Mouse (Mus musculus) liver, adult 2 months (tissue): ENCODE measurements around the gene Nat8f1. TPM values are rescaled to one million over a fixed set of nuclear protein-coding genes. Genes with fewer than 3 reads are reported as not detected.
"Not testable (repeated sequence)": the region's sequence is repeated elsewhere in the genome, so short reads cannot be mapped to it uniquely, and the experiment has no call there.

Source experiments
- DNase-seq: peaks from one replicate; pipeline ENCODE4 v3.0.0-alpha.2; 2011; ENCODE audit warnings: low read depth, low spot score; ENCODE audit errors: extremely low read depth
- H3K27ac ChIP-seq: fragments of 200-500 bp; replicated peaks from 2 replicates; pipeline ENCODE4 v1.5.1; 2012; ENCODE audit warnings: low read depth, mild to moderate bottlenecking, control low read depth, inconsistent platforms, low read length; ENCODE audit not compliant: insufficient read depth
- H3K27me3 ChIP-seq: fragments of 200-500 bp; 2 replicates; pipeline ENCODE4 v1.6.1; 2012; ENCODE audit warnings: mild to moderate bottlenecking, moderate library complexity, low read length, inconsistent platforms; ENCODE audit not compliant: control insufficient read depth, insufficient read depth
- H3K36me3 ChIP-seq: fragments of 200-500 bp; 2 replicates; pipeline ENCODE4 v1.6.1; 2012; ENCODE audit warnings: low read length, inconsistent platforms; ENCODE audit not compliant: control insufficient read depth, insufficient read depth
- H3K4me1 ChIP-seq: fragments of 200-500 bp; 2 replicates; pipeline ENCODE4 v1.6.1; 2011; ENCODE audit warnings: low read length; ENCODE audit not compliant: control insufficient read depth, insufficient read depth
- H3K4me3 ChIP-seq: fragments of 200-500 bp; 2 replicates; pipeline ENCODE4 v1.5.1; 2011; ENCODE audit warnings: low read depth, mild to moderate bottlenecking, control low read depth, low read length, moderate library complexity; ENCODE audit not compliant: insufficient read depth
- H3K79me2 ChIP-seq: fragments of 200-500 bp; 2 replicates; pipeline ENCODE4 v1.6.1; 2012; ENCODE audit warnings: inconsistent platforms, mild to moderate bottlenecking, low read length, moderate library complexity; ENCODE audit not compliant: control insufficient read depth, insufficient read depth
- H3K9ac ChIP-seq: fragments of 200-500 bp; 2 replicates; pipeline ENCODE4 v1.6.1; 2012; ENCODE audit warnings: low read depth, mild to moderate bottlenecking, control low read depth, inconsistent platforms, low read length
- CTCF ChIP-seq: fragments of 200-500 bp; IDR thresholded peaks from 2 replicates; pipeline ENCODE4 v1.5.1; 2011; ENCODE audit warnings: low read depth, low read length, control low read depth
- POLR2A ChIP-seq: fragments of 200-500 bp; IDR thresholded peaks from 2 replicates; pipeline ENCODE4 v1.6.1; 2011; ENCODE audit warnings: low read length, control low read depth; ENCODE audit not compliant: insufficient read depth; ENCODE audit errors: extremely low read depth
- WGBS: fragments of 180-500 bp; shearing (Covaris S2); methylation state at CpG from one replicate; pipeline ENCODE4 v1.1.7; 2018; 5-methylcytosine and 5-hydroxymethylcytosine counted together
- polyA plus RNA-seq: library from polyadenylated mRNA; depleted of rRNA; stranded (reverse); fragments of >200 nt; gene quantifications from 2 replicates; pipeline ENCODE4 v1.2.3, GENCODE M21; 2012; rRNA removed
- total RNA-seq: library from RNA; depleted of rRNA; stranded (reverse); fragments of >200 nt; gene quantifications from 2 replicates; pipeline ENCODE4 v1.2.3, GENCODE M21; 2014; rRNA removed

Nat8f1 gene
- 328 and 390 TPM in 2 replicates for total RNA-seq
- polyA plus RNA-seq = 627 and 681 TPM in 2 replicates

DNA sequence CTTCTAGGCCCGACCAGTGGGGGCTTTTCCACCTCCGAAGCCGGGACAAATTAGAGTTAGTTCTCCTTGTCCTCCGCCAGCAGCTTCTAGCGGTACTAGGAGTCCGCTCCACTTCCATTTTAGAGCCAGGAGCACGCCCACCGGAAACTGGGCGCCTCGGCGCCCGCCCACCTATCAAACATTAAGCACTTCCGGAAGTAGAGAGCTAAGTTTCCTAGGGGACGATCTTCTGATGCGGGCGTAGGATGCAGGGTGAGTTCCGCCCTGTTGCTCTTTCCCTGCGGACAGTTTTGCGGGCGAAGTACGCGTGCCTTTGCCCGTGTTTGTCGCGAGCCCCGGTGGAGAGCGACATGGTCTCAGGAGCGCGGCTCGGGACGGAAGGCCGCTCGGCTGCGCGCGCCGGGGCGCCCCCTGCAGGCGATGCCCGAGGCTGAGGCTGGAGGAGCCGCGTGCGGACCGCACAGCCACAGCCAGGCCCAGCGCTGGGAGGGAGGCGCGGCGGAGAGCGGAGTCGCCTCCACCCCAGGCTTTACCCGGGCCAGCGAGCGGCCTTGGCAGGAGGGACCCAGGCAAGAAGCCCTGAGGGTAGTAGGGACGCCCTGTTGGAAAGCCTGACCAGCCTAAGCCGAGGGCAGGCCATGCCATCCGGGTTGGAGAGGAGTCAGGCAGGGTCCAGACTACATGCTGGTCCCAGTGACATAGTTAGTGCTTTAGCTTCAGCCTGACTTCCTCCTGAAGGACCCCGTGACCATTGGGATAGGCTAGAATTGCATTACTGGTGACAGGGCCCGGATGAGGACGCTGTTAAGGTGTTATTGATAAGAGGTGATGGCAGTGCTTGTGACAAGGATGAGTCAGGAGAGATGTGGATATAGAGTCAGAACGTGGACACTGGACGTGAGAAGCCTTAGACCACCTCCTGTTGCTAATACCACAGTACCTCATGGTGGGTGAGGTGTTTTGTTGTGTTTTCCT, at the start of gene Nat8f1:
TSS of gene Nat8f1 (minus strand) at position 149 of the 975 bp plus-strand sequence.
- H3K36me3 ChIP-seq = peaks cover 18% of the 10 kb centered on the region

DNA sequence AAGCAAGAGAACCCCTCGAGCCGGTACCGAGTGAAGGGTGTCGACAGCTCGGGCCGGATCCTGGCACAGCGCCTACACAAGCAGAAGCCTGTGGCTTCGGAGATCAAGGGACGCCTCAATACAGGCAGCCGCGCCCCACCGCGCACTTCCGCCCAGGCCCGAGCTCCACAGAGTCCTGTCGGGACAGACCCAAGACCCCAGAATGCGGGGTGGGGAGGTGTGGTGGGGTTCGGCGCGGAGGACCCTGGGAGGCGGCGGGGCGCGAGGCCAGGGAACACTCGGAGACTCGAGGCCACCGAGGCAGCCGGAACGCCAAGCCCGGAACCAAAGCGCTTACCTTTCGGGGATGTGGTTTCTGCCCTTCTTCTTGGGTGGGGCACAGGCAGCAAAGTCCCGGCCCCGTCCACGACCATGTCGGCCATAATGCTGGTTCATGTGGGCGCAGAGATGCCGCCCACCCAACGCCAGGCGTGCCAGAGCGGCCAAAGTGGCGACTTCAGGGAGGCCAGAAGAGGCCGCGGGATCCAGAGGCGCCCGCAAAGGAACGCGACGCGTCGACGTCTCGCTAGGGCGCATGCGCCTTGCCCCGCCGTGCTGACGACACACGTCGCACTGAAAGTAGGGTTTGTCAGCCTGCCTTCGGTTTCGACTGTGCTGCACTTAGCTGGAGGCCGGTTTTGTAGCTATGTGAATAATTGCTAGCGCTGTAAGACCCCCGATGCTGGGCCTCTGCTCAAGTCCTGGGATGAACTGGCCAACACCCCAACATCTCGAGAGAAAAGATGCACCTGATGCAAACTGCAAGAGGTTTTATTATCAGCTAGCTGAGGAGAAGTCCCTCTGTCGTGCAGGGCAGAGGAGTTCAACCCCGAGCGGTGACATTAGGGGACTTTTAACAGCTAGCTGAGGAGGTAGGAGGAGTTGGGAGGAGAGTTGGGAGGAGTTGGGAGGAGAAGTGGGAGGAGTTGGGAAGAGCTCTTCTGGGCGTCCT, 45.9 kb upstream of the Nat8f1 start, which contains the start of gene Dusp11:
TSS of gene Dusp11 (minus strand) at position 567 of the 991 bp plus-strand sequence.
- peaks cover 5% of the 10 kb centered on the region; the same call in 1 of the 2 replicates for H3K4me1 ChIP-seq
- WGBS = under 1% methylated on average over 70 of the region's 70 CpGs
- peak; percentile 89 for DNase-seq
- H3K27ac ChIP-seq = peak within 1 kb of the TSS; percentile 92
- no peaks in the 10 kb centered on the region for H3K27me3 ChIP-seq
- H3K79me2 ChIP-seq = peaks cover 3% of the 10 kb centered on the region; the same call in 1 of the 2 replicates
- peak within 1 kb of the TSS; percentile 89 for H3K4me3 ChIP-seq
- peak within 1 kb of the TSS; percentile 94 for H3K9ac ChIP-seq
- no peak for TF ChIP-seq CTCF
- TF ChIP-seq POLR2A = peak; percentile 45; the same call in 1 of the 2 replicates
- peaks cover 17% of the 10 kb centered on the region for H3K36me3 ChIP-seq

More for the DNA sequence above, at the start of gene Nat8f1:
- TF ChIP-seq POLR2A (peak; percentile 57; the same call in 1 of the 2 replicates), CTCF (peak; percentile 46)
- Histone ChIP-seq H3K27ac (peak within 1 kb of the TSS; percentile 99), H3K79me2 (peaks cover 10% of the 10 kb centered on the region; the same call in 1 of the 2 replicates), H3K4me1 (peaks cover 22% of the 10 kb centered on the region), H3K9ac (peak within 1 kb of the TSS; percentile 94), H3K4me3 (peak within 1 kb of the TSS; percentile 61)
- under 1% methylated on average over 61 of the region's 61 CpGs for whole genome bisulfite sequencing
- not testable (repeated sequence) for H3K27me3 ChIP-seq
- DNase-seq = peak; percentile 90

DNA sequence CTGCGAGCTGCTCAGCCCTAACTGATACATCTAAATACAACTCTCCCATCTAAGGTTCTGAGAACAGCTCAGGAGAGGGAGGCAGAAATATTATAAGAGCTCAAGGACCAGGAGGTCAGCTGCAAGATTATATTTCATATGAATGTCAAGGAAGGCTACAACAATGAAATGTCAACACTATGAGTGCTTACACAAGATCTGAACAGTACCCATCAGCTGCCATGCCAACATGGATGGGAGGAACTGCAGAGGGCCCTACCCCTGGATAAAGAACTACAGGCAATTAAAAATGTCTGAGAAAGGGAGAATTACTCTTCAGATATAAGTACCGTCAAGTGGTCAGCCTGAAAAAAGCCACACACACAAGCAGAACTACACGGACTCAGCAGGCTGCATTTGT, 42.1 kb upstream of the Nat8f1 start:
- Histone ChIP-seq H3K79me2 (peaks cover 9% of the 10 kb centered on the region), H3K4me1 (peaks cover 5% of the 10 kb centered on the region; the same call in 1 of the 2 replicates), H3K27ac (no peak overlapping the region), H3K27me3 (no peaks in the 10 kb centered on the region), H3K4me3 (no peak overlapping the region), H3K36me3 (peaks cover 47% of the 10 kb centered on the region), H3K9ac (no peak overlapping the region)
- no peak for DNase-seq
- 79% methylated on average over 3 of the region's 3 CpGs for WGBS
- no peak for TF ChIP-seq POLR2A
- no peak for TF ChIP-seq CTCF

DNA sequence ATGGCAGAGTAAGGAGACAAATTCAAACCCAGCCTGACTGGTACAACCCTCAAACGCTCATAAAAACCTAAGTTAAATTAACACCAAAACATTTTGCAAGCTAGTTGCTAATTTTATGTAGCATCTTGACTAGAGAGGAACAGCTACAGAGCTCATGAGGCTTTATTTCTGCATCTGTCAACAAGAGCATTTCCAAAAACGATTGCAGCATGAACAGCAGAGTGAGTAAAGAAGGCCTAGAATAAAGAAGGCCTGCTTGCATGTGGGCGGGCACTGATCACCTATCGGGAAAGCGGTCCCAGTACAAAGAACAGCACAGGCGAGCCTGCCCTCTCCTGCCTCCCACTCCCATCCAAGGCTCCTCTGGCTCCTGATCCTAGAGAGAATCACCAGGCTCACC, 33.1 kb upstream of the Nat8f1 start:
- H3K4me3 ChIP-seq = no peak overlapping the region
- no peaks in the 10 kb centered on the region; the same call in 1 of the 2 replicates for H3K79me2 ChIP-seq
- H3K27me3 ChIP-seq = no peaks in the 10 kb centered on the region
- H3K27ac ChIP-seq = no peak overlapping the region
- 82% methylated on average over 6 of the region's 6 CpGs for WGBS
- no peak for DNase-seq
- H3K36me3 ChIP-seq = peaks cover 85% of the 10 kb centered on the region
- no peaks in the 10 kb centered on the region for H3K4me1 ChIP-seq
- H3K9ac ChIP-seq = no peak overlapping the region
- no peak for TF ChIP-seq CTCF
- no peak for TF ChIP-seq POLR2A

DNA sequence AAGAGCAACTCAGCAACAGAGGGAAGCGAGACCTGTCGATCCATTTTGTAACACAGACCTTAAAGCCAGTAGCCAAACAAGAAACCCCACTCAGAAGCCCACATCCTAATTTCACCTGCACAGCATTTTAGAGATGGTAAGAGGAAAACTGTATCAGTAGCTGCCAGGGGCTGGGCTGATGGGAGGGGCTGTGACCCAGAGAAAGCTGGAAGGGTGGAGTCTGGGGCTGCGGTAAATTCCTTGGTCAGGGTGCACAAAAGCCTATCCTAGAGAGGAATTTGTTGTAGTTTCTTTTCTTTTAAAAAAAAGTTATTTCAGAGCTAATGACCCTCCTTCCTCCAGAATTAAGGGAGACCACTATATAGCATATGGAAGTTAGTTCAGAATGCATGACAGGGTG, 27.0 kb upstream of the Nat8f1 start:
- Histone ChIP-seq H3K27me3 (no peaks in the 10 kb centered on the region), H3K4me3 (no peak overlapping the region), H3K27ac (no peak overlapping the region), H3K36me3 (peaks cover 42% of the 10 kb centered on the region), H3K9ac (no peak overlapping the region), H3K79me2 (no peaks in the 10 kb centered on the region; the same call in 1 of the 2 replicates), H3K4me1 (peaks cover 4% of the 10 kb centered on the region)
- TF ChIP-seq CTCF (no peak), POLR2A (no peak)
- WGBS = 93% methylated on average over 3 of the region's 3 CpGs
- DNase-seq = no peak
